Mouse (Mus musculus): ENCODE measurements at regions not wholly inside any gene's neighbourhood (a gene's known extent, or its start where the extent isn't known, plus 50 kb on each side); places are given as distances from the start of the nearest gene placed in this dataset.

GRCm38 (mm10) chr2:47424910-47425309 lies 1389.0 kb upstream of the Acvr2a start:
- no peak overlapping the region for H3K27ac ChIP-seq (ENCODE audit: low read length)

DNA sequence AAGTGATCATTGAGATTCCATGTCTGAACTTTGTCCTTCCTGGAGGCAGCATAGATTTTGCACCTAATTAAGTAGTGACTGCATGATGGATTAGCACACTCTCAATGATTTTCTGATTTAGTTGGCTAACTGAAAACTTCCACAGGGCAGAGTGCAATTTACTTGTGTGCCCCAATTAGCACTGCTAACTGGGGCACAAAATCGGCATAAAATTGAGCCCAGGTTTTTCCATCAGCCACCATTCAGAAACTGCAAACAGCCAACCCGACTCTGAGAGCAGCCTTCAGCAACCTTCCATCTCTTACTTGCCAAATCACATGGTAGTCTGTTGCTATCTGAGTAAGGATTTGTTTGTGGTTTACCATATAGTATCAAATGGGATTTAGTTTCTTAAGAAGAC lies 1384.1 kb upstream of the Acvr2a start:
- no peak overlapping the region for H3K9ac ChIP-seq (replicated peaks; ENCODE audit: low read depth, low read length)
- no peaks in the 10 kb centered on the region for H3K9me3 ChIP-seq (ENCODE audit: control insufficient read depth, low read depth, low read length)
- H3K4me2 ChIP-seq (replicated peaks; ENCODE audit: low read depth, low read length), result no peak overlapping the region
- no peak for ATAC-seq (ENCODE audit: insufficient number of reproducible peaks, insufficient read depth, low FRiP score, low read depth)
- no peak overlapping the region for H3K4me3 ChIP-seq (ENCODE audit: low read depth, low read length)
- no peaks in the 10 kb centered on the region for H3K4me1 ChIP-seq (ENCODE audit: control insufficient read depth, insufficient read depth, low read length)
- H3K27me3 ChIP-seq (ENCODE audit: control insufficient read depth, insufficient read depth, low read length), result no peaks in the 10 kb centered on the region
- H3K27ac ChIP-seq (ENCODE audit: low read length), result no peak overlapping the region
- H3K36me3 ChIP-seq (ENCODE audit: control insufficient read depth, insufficient read depth, low read length), result no peaks in the 10 kb centered on the region
- 83% methylated on average over 2 of the region's 2 CpGs for WGBS

More at GRCm38 (mm10) chr2:47424910-47425309, 1389.0 kb upstream of the Acvr2a start:
- WGBS, result 23% methylated on average over 6 of the region's 6 CpGs
- H3K4me1 ChIP-seq (ENCODE audit: control insufficient read depth, insufficient read depth, low read length), result no peaks in the 10 kb centered on the region
- ATAC-seq (ENCODE audit: insufficient number of reproducible peaks, insufficient read depth, low FRiP score, low read depth), result no peak
- no peaks in the 10 kb centered on the region for H3K9me3 ChIP-seq (ENCODE audit: control insufficient read depth, low read depth, low read length)
- H3K36me3 ChIP-seq (ENCODE audit: control insufficient read depth, insufficient read depth, low read length), result no peaks in the 10 kb centered on the region
- 0 out of 2 replicates have a peak overlapping the region, but pooled peaks have one; percentile 14 for H3K4me2 ChIP-seq (replicated peaks; ENCODE audit: low read depth, low read length)
- H3K4me3 ChIP-seq (ENCODE audit: low read depth, low read length), result no peak overlapping the region
- H3K9ac ChIP-seq (replicated peaks; ENCODE audit: low read depth, low read length), result no peak overlapping the region
- no peaks in the 10 kb centered on the region for H3K27me3 ChIP-seq (ENCODE audit: control insufficient read depth, insufficient read depth, low read length)

DNA sequence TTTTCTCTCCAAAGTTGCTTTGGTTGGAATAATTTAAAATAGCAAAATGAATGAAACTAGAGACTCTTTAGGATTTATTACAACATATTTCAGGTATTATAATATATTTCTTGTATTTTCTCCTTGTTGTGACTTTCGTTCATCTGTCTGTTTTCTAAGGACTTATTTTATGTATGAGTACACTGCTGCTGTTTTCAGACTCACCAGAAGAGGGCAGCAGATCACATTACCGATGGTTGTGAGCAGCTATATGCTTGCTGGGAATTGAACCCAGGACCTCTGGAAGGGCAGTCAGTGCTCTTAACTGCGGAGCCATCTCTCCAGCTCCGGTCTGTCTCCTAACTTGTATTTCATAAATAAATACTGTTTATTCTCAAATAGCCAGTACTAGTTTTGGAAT lies 1347.9 kb upstream of the Acvr2a start:
- H3K4me3 ChIP-seq (ENCODE audit: low read depth, low read length), result no peak overlapping the region
- H3K4me1 ChIP-seq (ENCODE audit: control insufficient read depth, insufficient read depth, low read length), result no peaks in the 10 kb centered on the region
- no peak overlapping the region for H3K9ac ChIP-seq (replicated peaks; ENCODE audit: low read depth, low read length)
- 68% methylated on average over 4 of the region's 4 CpGs for WGBS
- H3K36me3 ChIP-seq (ENCODE audit: control insufficient read depth, insufficient read depth, low read length), result no peaks in the 10 kb centered on the region
- H3K9me3 ChIP-seq (ENCODE audit: control insufficient read depth, low read depth, low read length), result no peaks in the 10 kb centered on the region
- no peak for ATAC-seq (ENCODE audit: insufficient number of reproducible peaks, insufficient read depth, low FRiP score, low read depth)
- H3K27ac ChIP-seq (ENCODE audit: low read length), result no peak overlapping the region
- no peak overlapping the region for H3K4me2 ChIP-seq (replicated peaks; ENCODE audit: low read depth, low read length)
- no peaks in the 10 kb centered on the region for H3K27me3 ChIP-seq (ENCODE audit: control insufficient read depth, insufficient read depth, low read length)

- no peak for ATAC-seq (ENCODE audit: insufficient number of reproducible peaks, insufficient read depth, low FRiP score, low read depth)
- H3K4me2 ChIP-seq (replicated peaks; ENCODE audit: low read depth, low read length), result no peak overlapping the region
- H3K27ac ChIP-seq (ENCODE audit: low read length), result no peak overlapping the region
- no peaks in the 10 kb centered on the region for H3K27me3 ChIP-seq (ENCODE audit: control insufficient read depth, insufficient read depth, low read length)
- H3K4me3 ChIP-seq (ENCODE audit: low read depth, low read length), result no peak overlapping the region
- no peaks in the 10 kb centered on the region for H3K4me1 ChIP-seq (ENCODE audit: control insufficient read depth, insufficient read depth, low read length)
- 16% methylated on average over 5 of the region's 5 CpGs for WGBS
- H3K36me3 ChIP-seq (ENCODE audit: control insufficient read depth, insufficient read depth, low read length), result no peaks in the 10 kb centered on the region
- no peak overlapping the region for H3K9ac ChIP-seq (replicated peaks; ENCODE audit: low read depth, low read length)
- H3K9me3 ChIP-seq (ENCODE audit: control insufficient read depth, low read depth, low read length), result no peaks in the 10 kb centered on the region
These were observed 1321.9 kb upstream of the Acvr2a start for GRCm38 (mm10) chr2:47491874-47492539.
